Mouse (Mus musculus) intestine, postnatal 0 days (tissue): Measurements from ENCODE around the gene Scel. TPM values are rescaled to one million over a fixed set of nuclear protein-coding genes. Genes with fewer than 3 reads are reported as not detected.
A peak's percentile ranks its signal among the peaks of the same experiment; 100 is the strongest.

Experiments used
- ATAC-seq: fragments of 200-750 bp; cut with Nextera tagmentation; 2 replicates; pipeline ENCODE4 v1.8.0; 2017; ENCODE audit warnings: mild to moderate bottlenecking, moderate TSS enrichment, moderate library complexity
- H3K27ac ChIP-seq: fragments of 300-500 bp; sonication (generic); 2 replicates; pipeline ENCODE4 v1.5.1; 2014; ENCODE audit warnings: mild to moderate bottlenecking, low read depth, low read length, moderate library complexity
- H3K27me3 ChIP-seq: fragments of 300-500 bp; sonication (generic); replicated peaks from 2 replicates; pipeline ENCODE4 v1.6.1; 2014; ENCODE audit warnings: low read length, mixed read lengths; ENCODE audit not compliant: control insufficient read depth, insufficient read depth
- H3K36me3 ChIP-seq: fragments of 300-500 bp; sonication (generic); 2 replicates; pipeline ENCODE4 v1.6.1; 2014; ENCODE audit warnings: mild to moderate bottlenecking, moderate library complexity; ENCODE audit not compliant: control insufficient read depth, insufficient read depth
- H3K4me1 ChIP-seq: fragments of 300-500 bp; sonication (generic); replicated peaks from 2 replicates; pipeline ENCODE4 v1.6.1; 2014; ENCODE audit warnings: antibody characterized with exemption, low read length, mixed read lengths; ENCODE audit not compliant: control insufficient read depth, insufficient read depth
- H3K4me2 ChIP-seq: fragments of 300-500 bp; sonication (generic); replicated peaks from 2 replicates; pipeline ENCODE4 v1.6.1; 2014; ENCODE audit warnings: low read depth, mild to moderate bottlenecking, moderate library complexity
- H3K4me3 ChIP-seq: fragments of 300-500 bp; sonication (generic); 2 replicates; pipeline ENCODE4 v1.5.1; 2014; ENCODE audit warnings: low read depth, low read length
- H3K9ac ChIP-seq: fragments of 300-500 bp; sonication (generic); 2 replicates; pipeline ENCODE4 v1.6.1; 2014; ENCODE audit warnings: mild to moderate bottlenecking, low read depth, low read length
- H3K9me3 ChIP-seq: fragments of 300-500 bp; sonication (generic); 2 replicates; pipeline ENCODE4 v1.6.1; 2016; ENCODE audit warnings: mixed run types; ENCODE audit not compliant: control insufficient read depth
- CTCF ChIP-seq: sonication (generic); IDR thresholded peaks from 2 replicates; pipeline ENCODE4 v1.5.1; 2016; ENCODE audit warnings: low read depth, mild to moderate bottlenecking, control low read depth, antibody characterized with exemption, moderate library complexity
- WGBS: fragments of 180-500 bp; shearing (Covaris S2); extraction: QIAGEN DNeasy Blood & Tissue Kit; methylation state at CpG from one replicate; pipeline ENCODE4 v1.1.7; 2014; 5-methylcytosine and 5-hydroxymethylcytosine counted together
- polyA plus RNA-seq: library from polyadenylated mRNA; unstranded; fragments of >200 nt; fragmentation: Nextera tagmentation; extraction: Ambion mirVana; gene quantifications from 2 replicates; pipeline ENCODE4 v1.2.1, GENCODE M21; 2015

Gene Scel
- polyA plus RNA-seq, 1 experiment from 2014 or later = 0.48 TPM

DNA sequence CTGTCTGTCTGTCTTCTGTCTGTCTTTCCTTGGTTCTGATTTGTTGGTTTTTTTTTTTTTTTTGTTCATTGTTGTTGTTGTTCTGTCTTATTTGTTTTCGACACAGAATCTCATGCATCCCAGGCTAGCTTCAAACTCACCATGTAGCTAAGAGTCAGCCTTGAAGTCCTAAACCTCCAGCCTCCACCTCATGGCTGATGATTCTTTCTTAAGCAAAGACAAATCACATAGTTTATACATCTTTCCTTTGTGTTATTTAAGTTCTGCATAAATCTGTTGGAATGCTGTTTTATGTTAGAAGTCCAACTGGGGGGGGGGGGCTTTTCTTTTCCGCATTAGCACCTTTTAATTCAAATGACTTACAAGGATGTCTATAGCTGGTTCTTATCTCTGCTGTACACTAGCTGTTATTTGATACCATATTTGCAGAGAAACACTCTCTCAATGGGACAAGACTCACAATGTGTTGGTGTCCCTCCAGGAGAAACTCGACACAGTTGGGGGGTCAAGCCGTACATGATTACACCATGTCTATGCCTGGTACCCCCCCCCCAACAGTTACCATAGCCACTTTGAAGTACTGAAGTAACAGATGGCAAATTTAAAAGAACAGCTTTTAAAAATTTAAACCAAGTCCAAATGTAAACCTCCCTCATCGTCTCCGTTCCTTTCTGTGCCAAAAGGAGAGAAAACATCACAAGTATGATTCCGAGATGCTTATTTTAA, 116.7 kb downstream of the Scel start:
- H3K36me3 ChIP-seq = no peaks in the 10 kb centered on the region
- no peak overlapping the region for H3K4me3 ChIP-seq
- no peak overlapping the region for H3K27ac ChIP-seq
- H3K27me3 ChIP-seq = no peaks in the 10 kb centered on the region
- H3K4me1 ChIP-seq = no peaks in the 10 kb centered on the region
- no peak for ATAC-seq
- H3K4me2 ChIP-seq = no peak overlapping the region
- no peaks in the 10 kb centered on the region for H3K9me3 ChIP-seq
- TF ChIP-seq CTCF = no peak
- H3K9ac ChIP-seq = no peak overlapping the region
- 76% methylated on average over 7 of the region's 7 CpGs for WGBS

DNA sequence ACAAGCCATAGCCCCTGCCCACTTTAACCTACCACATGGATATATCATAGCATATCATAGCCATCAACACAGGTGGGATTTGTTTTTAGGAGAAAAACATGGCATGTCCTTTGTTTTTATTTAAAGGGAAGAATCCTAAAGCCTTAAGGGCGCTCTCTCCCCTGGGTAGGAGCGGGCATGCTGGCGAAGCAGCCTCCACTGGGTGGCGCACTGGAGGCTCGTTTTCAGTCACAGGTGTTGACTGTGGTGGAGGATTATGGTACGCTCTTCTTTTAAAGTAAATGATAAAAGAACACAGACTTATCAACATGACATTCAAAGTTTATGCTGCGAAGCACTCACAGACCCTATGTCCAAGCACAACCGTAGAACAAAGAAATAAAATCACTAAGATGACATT, 117.4 kb downstream of the Scel start:
- Histone ChIP-seq H3K4me3 (no peak overlapping the region), H3K27me3 (no peaks in the 10 kb centered on the region), H3K27ac (no peak overlapping the region), H3K9me3 (no peaks in the 10 kb centered on the region), H3K9ac (no peak overlapping the region), H3K4me1 (no peaks in the 10 kb centered on the region), H3K36me3 (no peaks in the 10 kb centered on the region), H3K4me2 (no peak overlapping the region)
- no peak for ATAC-seq
- 82% methylated on average over 8 of the region's 8 CpGs for WGBS
- TF ChIP-seq CTCF = peak; percentile 44

DNA sequence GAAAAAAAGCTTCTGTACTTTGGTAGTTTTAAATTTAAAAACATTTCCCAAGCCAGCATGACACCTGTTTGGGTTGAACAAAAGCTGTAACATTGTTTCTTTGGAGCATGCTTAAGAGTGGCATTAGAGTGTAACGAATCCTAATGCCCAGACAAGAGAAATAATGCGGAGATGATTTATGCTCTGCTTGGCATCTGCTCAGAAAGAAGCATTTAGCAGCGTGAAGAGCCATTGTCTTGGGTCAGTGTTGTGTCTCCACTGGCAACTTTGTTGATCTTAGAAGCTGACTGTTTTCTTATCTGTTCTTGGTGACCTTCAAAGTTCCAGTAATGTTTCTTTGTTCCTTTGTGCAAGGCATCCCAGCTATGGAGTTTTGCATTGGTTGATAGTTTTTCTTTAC, 130.8 kb downstream of the Scel start:
- no peak overlapping the region for H3K4me2 ChIP-seq
- ATAC-seq = no peak
- 66% methylated on average over 3 of the region's 3 CpGs for WGBS

GRCm38 (mm10) chr14:103647981-103648380, 134.8 kb downstream of the Scel start:
- peaks cover 18% of the 10 kb centered on the region; the same call in 1 of the 2 replicates for H3K27me3 ChIP-seq
- WGBS = 89% methylated on average over 2 of the region's 2 CpGs
- no peak for TF ChIP-seq CTCF
- no peak overlapping the region for H3K4me2 ChIP-seq
- no peak for ATAC-seq
- no peak overlapping the region for H3K27ac ChIP-seq
- H3K4me3 ChIP-seq = no peak overlapping the region
- H3K36me3 ChIP-seq = no peaks in the 10 kb centered on the region
- no peaks in the 10 kb centered on the region for H3K9me3 ChIP-seq
- H3K4me1 ChIP-seq = no peaks in the 10 kb centered on the region
- H3K9ac ChIP-seq = no peak overlapping the region

More for the DNA sequence above, 130.8 kb downstream of the Scel start:
- Histone ChIP-seq H3K4me3 (no peak overlapping the region), H3K27ac (no peak overlapping the region), H3K27me3 (0 out of 2 replicates have a peak, but pooled peaks cover 3% of the 10 kb centered on the region), H3K36me3 (no peaks in the 10 kb centered on the region), H3K4me1 (no peaks in the 10 kb centered on the region), H3K9me3 (no peaks in the 10 kb centered on the region), H3K9ac (no peak overlapping the region)
- no peak for TF ChIP-seq CTCF

DNA sequence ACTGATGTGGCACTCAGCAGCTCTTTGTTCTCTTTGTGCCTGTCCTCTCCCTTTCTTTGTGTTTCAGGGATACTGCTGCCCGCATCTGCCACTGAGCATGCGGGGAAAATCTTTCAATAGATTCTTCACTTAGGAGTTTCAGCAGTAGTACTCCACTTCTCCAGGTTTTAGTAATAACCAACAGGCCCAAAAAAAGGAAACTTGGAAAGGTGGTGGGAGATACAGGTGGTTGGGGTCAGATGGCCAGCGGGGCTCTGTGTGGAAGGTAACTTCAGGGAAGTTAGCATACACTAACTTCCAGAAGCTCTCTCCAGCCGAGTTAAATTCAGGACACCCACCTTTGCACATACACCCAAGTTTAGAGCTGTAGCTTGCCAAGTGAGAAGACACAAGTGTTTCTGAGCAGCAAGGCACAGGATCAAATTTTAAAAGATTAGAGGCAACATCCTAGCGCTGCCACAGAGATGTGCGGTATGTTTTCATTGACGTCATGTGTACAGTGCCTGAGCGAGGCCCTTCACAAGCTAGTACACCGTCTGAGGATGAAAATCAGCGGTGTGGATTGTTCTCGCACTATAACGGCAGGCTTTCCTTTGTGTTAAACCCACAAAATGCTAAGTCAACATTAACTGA, 135.6 kb downstream of the Scel start:
- H3K4me2 ChIP-seq = no peak overlapping the region
- no peak overlapping the region for H3K27ac ChIP-seq
- no peak for ATAC-seq
- WGBS = 40% methylated on average over 12 of the region's 12 CpGs
- H3K9ac ChIP-seq = no peak overlapping the region
- H3K36me3 ChIP-seq = no peaks in the 10 kb centered on the region
- no peak overlapping the region for H3K4me3 ChIP-seq
- H3K9me3 ChIP-seq = no peaks in the 10 kb centered on the region
- H3K27me3 ChIP-seq = peaks cover 18% of the 10 kb centered on the region; the same call in 1 of the 2 replicates
- no peak for TF ChIP-seq CTCF
- no peaks in the 10 kb centered on the region for H3K4me1 ChIP-seq

DNA sequence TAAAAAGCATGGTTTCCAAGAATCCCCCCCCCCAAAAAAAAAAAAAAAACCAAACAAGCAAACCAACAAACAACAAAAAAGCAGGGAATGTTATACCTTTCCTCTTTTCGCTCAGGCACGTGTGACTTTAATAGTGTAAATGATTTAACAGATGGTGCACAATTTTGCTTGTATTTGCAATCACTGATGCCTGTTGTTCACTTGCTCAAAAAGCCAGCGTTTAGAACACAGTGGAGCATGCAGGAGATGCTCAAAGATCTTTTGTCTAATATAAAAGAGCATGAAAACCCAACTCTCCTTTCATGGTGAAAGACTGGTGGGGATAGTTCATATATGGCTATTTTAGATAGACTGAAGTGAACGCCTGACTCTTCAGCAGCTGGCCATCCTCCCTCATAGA, 136.2 kb downstream of the Scel start:
- H3K9ac ChIP-seq = no peak overlapping the region
- H3K36me3 ChIP-seq = no peaks in the 10 kb centered on the region
- H3K9me3 ChIP-seq = no peaks in the 10 kb centered on the region
- no peak overlapping the region for H3K27ac ChIP-seq
- ATAC-seq = no peak
- peak overlapping the region; percentile 99; the same call in 1 of the 2 replicates for H3K4me2 ChIP-seq
- peaks cover 18% of the 10 kb centered on the region; the same call in 1 of the 2 replicates for H3K27me3 ChIP-seq
- H3K4me3 ChIP-seq = no peak overlapping the region
- H3K4me1 ChIP-seq = no peaks in the 10 kb centered on the region
- WGBS = 55% methylated on average over 4 of the region's 4 CpGs
- TF ChIP-seq CTCF = no peak
